Mouse (Mus musculus): Measurements from ENCODE around the gene Tpra1. TPM values are rescaled to one million over a fixed set of nuclear protein-coding genes. Genes with fewer than 3 reads are reported as not detected.

Gene Tpra1
- polyA plus RNA-seq, 1 experiment from 2014 or later: 90.6 TPM

GRCm38 (mm10) chr6:88873965-88874867, 27.8 kb upstream of the Tpra1 start:
- Histone ChIP-seq H3K36me3 (no peaks in the 10 kb centered on the region), H3K27me3 (peaks cover 6% of the 10 kb centered on the region; the same call in 1 of the 2 replicates), H3K9ac (peak overlapping the region; percentile 89), H3K9me3 (no peaks in the 10 kb centered on the region), H3K4me2 (replicated peaks) (peak overlapping the region; percentile 95), H3K4me3 (peak overlapping the region; percentile 87), H3K4me1 (peaks cover 29% of the 10 kb centered on the region), H3K27ac (peak overlapping the region; percentile 74; the same call in 1 of the 2 replicates)
- ATAC-seq (ENCODE audit: insufficient number of reproducible peaks, insufficient read depth, low FRiP score, low TSS enrichment): peak; percentile 48
- WGBS: 2% methylated on average over 74 of the region's 74 CpGs

GRCm38 (mm10) chr6:88874868-88875508, 27.1 kb upstream of the Tpra1 start, which contains the start of gene Podxl2:
Gene Podxl2 (minus strand): TSS chr6:88875044.
- 4% methylated on average over 62 of the region's 63 CpGs for WGBS
- Histone ChIP-seq H3K4me1 (peaks cover 29% of the 10 kb centered on the region), H3K27ac (peak within 1 kb of the TSS; percentile 74; the same call in 1 of the 2 replicates), H3K36me3 (no peaks in the 10 kb centered on the region), H3K9me3 (no peaks in the 10 kb centered on the region), H3K4me3 (peak within 1 kb of the TSS; percentile 87), H3K27me3 (peaks cover 6% of the 10 kb centered on the region; the same call in 1 of the 2 replicates), H3K4me2 (replicated peaks) (peak within 1 kb of the TSS; percentile 95), H3K9ac (peak within 1 kb of the TSS; percentile 89)
- ATAC-seq (ENCODE audit: insufficient number of reproducible peaks, insufficient read depth, low FRiP score, low TSS enrichment): peak; percentile 62

GRCm38 (mm10) chr6:88879471-88879870, 22.6 kb upstream of the Tpra1 start:
- Histone ChIP-seq H3K4me3 (no peak overlapping the region), H3K9me3 (no peaks in the 10 kb centered on the region), H3K27ac (no peak overlapping the region), H3K36me3 (peaks cover 26% of the 10 kb centered on the region), H3K4me1 (0 out of 2 replicates have a peak, but pooled peaks cover 3% of the 10 kb centered on the region), H3K27me3 (peaks cover 6% of the 10 kb centered on the region; the same call in 1 of the 2 replicates), H3K4me2 (replicated peaks) (no peak overlapping the region), H3K9ac (no peak overlapping the region)
- no peak for ATAC-seq (ENCODE audit: insufficient number of reproducible peaks, insufficient read depth, low FRiP score, low TSS enrichment)
- 63% methylated on average over 4 of the region's 4 CpGs for WGBS

- ATAC-seq (ENCODE audit: insufficient number of reproducible peaks, insufficient read depth, low FRiP score, low TSS enrichment): no peak
- Histone ChIP-seq H3K4me2 (replicated peaks) (no peak overlapping the region), H3K4me1 (no peaks in the 10 kb centered on the region), H3K36me3 (peaks cover 44% of the 10 kb centered on the region), H3K27me3 (no peaks in the 10 kb centered on the region), H3K27ac (no peak overlapping the region), H3K4me3 (no peak overlapping the region), H3K9ac (no peak overlapping the region), H3K9me3 (no peaks in the 10 kb centered on the region)
- 87% methylated on average over 7 of the region's 7 CpGs for WGBS
Observed at GRCm38 (mm10) chr6:88881334-88881733, 20.7 kb upstream of the Tpra1 start.

GRCm38 (mm10) chr6:88884195-88884594, 17.9 kb upstream of the Tpra1 start:
- Histone ChIP-seq H3K9ac (no peak overlapping the region), H3K4me2 (replicated peaks) (no peak overlapping the region), H3K4me1 (no peaks in the 10 kb centered on the region), H3K27me3 (no peaks in the 10 kb centered on the region), H3K27ac (no peak overlapping the region), H3K4me3 (no peak overlapping the region), H3K9me3 (no peaks in the 10 kb centered on the region), H3K36me3 (peaks cover 72% of the 10 kb centered on the region)
- WGBS: 91% methylated on average over 10 of the region's 10 CpGs
- ATAC-seq (ENCODE audit: insufficient number of reproducible peaks, insufficient read depth, low FRiP score, low TSS enrichment): no peak

- H3K9ac ChIP-seq: no peak overlapping the region
- peaks cover 77% of the 10 kb centered on the region for H3K36me3 ChIP-seq
- H3K9me3 ChIP-seq: no peaks in the 10 kb centered on the region
- H3K27me3 ChIP-seq: no peaks in the 10 kb centered on the region
- no peaks in the 10 kb centered on the region for H3K4me1 ChIP-seq
- 96% methylated on average over 17 of the region's 17 CpGs for WGBS
- H3K4me2 ChIP-seq (replicated peaks): no peak overlapping the region
- H3K4me3 ChIP-seq: no peak overlapping the region
- ATAC-seq (ENCODE audit: insufficient number of reproducible peaks, insufficient read depth, low FRiP score, low TSS enrichment): no peak
- H3K27ac ChIP-seq: no peak overlapping the region
Observed at GRCm38 (mm10) chr6:88884690-88885089, 17.4 kb upstream of the Tpra1 start.

- Histone ChIP-seq H3K4me3 (no peak overlapping the region), H3K9ac (no peak overlapping the region; the same call in 1 of the 2 replicates), H3K36me3 (peaks cover 88% of the 10 kb centered on the region), H3K4me2 (replicated peaks) (no peak overlapping the region), H3K4me1 (no peaks in the 10 kb centered on the region), H3K9me3 (no peaks in the 10 kb centered on the region), H3K27ac (no peak overlapping the region), H3K27me3 (no peaks in the 10 kb centered on the region)
- WGBS: 93% methylated on average over 12 of the region's 12 CpGs
- no peak for ATAC-seq (ENCODE audit: insufficient number of reproducible peaks, insufficient read depth, low FRiP score, low TSS enrichment)
Observed at GRCm38 (mm10) chr6:88885644-88886416, 16.2 kb upstream of the Tpra1 start.

GRCm38 (mm10) chr6:88886417-88886967, 15.6 kb upstream of the Tpra1 start:
- H3K27me3 ChIP-seq: no peaks in the 10 kb centered on the region
- WGBS: 82% methylated on average over 2 of the region's 2 CpGs
- peaks cover 95% of the 10 kb centered on the region for H3K36me3 ChIP-seq
- 0 out of 2 replicates have a peak, but pooled peaks have one; percentile 68 for ATAC-seq (ENCODE audit: insufficient number of reproducible peaks, insufficient read depth, low FRiP score, low TSS enrichment)
- H3K27ac ChIP-seq: no peak overlapping the region
- H3K4me1 ChIP-seq: no peaks in the 10 kb centered on the region
- no peak overlapping the region for H3K4me3 ChIP-seq
- H3K9ac ChIP-seq: no peak overlapping the region; the same call in 1 of the 2 replicates
- H3K9me3 ChIP-seq: no peaks in the 10 kb centered on the region
- no peak overlapping the region for H3K4me2 ChIP-seq (replicated peaks)

GRCm38 (mm10) chr6:88889410-88890042, 12.5 kb upstream of the Tpra1 start:
- H3K9me3 ChIP-seq: no peaks in the 10 kb centered on the region
- WGBS: 95% methylated on average over 13 of the region's 13 CpGs
- no peak overlapping the region for H3K4me2 ChIP-seq (replicated peaks)
- H3K4me3 ChIP-seq: no peak overlapping the region
- peaks cover 99% of the 10 kb centered on the region for H3K36me3 ChIP-seq
- no peak overlapping the region for H3K9ac ChIP-seq
- H3K4me1 ChIP-seq: no peaks in the 10 kb centered on the region
- H3K27ac ChIP-seq: no peak overlapping the region
- no peaks in the 10 kb centered on the region for H3K27me3 ChIP-seq
- ATAC-seq (ENCODE audit: insufficient number of reproducible peaks, insufficient read depth, low FRiP score, low TSS enrichment): no peak

- Histone ChIP-seq H3K36me3 (peaks cover 98% of the 10 kb centered on the region), H3K27me3 (no peaks in the 10 kb centered on the region), H3K9ac (no peak overlapping the region), H3K4me2 (replicated peaks) (no peak overlapping the region), H3K4me3 (no peak overlapping the region), H3K9me3 (no peaks in the 10 kb centered on the region), H3K27ac (no peak overlapping the region), H3K4me1 (no peaks in the 10 kb centered on the region)
- no peak for ATAC-seq (ENCODE audit: insufficient number of reproducible peaks, insufficient read depth, low FRiP score, low TSS enrichment)
- WGBS: 88% methylated on average over 7 of the region's 7 CpGs
Observed at GRCm38 (mm10) chr6:88890832-88891231, 11.2 kb upstream of the Tpra1 start.

- H3K27ac ChIP-seq: no peak overlapping the region
- no peaks in the 10 kb centered on the region for H3K27me3 ChIP-seq
- 70% methylated on average over 5 of the region's 5 CpGs for WGBS
- H3K9me3 ChIP-seq: no peaks in the 10 kb centered on the region
- H3K4me3 ChIP-seq: no peak overlapping the region
- ATAC-seq (ENCODE audit: insufficient number of reproducible peaks, insufficient read depth, low FRiP score, low TSS enrichment): no peak
- no peak overlapping the region for H3K9ac ChIP-seq
- no peak overlapping the region for H3K4me2 ChIP-seq (replicated peaks)
- peaks cover 85% of the 10 kb centered on the region for H3K36me3 ChIP-seq
- peaks cover 16% of the 10 kb centered on the region for H3K4me1 ChIP-seq
Observed at GRCm38 (mm10) chr6:88893559-88893958, 8.5 kb upstream of the Tpra1 start.

Data from embryonic facial prominence, embryonic 12.5 days (tissue).